Mouse (Mus musculus): ENCODE results near the gene Fam173b.
A peak's percentile ranks its signal among the peaks of the same experiment; 100 is the strongest.

Fam173b gene

DNA sequence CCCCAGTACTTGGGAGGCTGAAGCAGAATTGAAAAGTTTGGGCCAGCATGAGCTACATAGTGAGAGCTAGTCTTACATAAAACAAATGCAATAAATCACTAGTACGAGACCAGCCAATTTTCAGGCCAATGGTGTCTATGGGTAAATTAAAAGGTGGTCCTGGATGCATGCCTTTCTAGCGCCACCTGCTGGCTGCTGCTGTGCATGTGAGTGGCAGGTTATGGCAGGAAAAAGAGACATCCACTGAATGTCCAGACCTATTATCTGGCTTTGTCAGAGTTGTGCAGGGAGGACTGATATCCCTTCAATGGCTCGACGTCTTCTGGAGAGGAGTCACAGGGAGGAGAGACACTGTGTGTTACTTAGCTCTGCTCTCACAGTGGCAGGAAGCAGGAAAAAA is 15.1 kb upstream of the Fam173b start:
- ATAC-seq (ENCODE audit: low TSS enrichment), result peak; percentile 54

DNA sequence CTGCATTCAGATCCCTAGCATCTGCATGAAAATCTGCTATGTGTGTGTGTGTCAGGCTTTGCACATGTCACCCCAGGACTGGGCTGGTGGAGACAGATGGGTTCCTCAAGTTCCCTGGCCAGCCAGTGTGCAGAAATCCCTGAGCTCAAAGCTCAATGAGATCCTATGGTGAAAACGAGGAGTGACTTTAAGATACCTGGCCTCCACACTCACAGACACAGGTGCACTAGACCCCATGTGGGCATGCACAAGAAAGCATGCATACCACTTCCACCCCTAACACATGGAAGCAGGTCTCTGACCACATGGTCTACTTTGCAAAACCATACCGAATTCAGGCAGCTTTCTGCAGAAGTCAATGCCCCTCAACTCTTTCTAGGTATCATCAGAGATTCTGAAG is 13.9 kb upstream of the Fam173b start:
- no peak for ATAC-seq (ENCODE audit: low TSS enrichment)

DNA sequence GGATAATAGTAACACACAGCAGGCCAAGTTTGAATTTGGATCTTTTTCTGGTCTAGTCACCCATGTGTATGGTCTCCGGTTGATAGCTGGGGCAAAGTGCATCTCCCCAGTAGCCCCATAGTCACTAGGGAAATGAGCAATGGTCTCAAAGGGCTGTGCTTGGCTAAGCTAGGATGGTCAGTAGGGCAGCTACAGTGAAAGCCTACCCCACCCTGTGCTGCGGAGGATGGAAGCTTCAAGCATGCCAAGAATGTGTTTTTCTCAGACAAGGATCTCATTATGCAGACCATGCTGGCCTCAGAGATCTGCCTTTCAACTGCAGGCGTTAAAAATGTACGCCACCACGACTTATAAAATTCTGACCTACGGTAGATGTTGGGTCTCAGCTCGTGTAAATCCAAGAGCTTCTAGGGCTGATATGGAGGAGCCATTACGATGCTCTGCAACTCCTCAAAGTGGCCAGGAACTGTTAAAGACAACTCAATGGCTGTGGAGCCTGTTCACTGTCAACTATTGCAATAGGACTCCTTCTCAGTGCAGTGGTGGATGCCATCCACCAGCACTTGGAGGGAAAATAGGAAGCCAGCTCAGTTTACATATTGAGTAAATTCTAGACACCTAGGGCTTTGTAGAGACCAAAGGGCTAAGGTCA is 12.5 kb upstream of the Fam173b start:
- no peak for ATAC-seq (ENCODE audit: low TSS enrichment)

DNA sequence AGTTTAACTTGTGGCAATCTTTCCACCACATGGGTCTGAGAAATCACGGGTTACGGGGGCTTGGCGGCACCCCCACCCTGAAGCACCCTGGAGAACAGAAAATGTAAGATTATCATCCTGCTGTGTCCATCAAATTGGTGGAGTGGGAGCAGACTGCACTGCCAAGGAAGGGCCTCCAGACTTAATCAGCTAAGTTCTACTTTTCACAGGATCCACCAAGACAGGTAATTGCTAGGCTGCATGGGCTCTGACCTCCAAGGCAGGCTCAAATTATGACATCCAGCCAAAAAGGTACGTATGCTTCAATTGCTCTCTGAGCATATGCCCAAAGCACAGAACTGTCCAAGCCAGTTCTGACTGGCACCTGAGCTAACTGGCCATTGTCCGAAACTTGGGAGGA is 11.5 kb upstream of the Fam173b start:
- ATAC-seq (ENCODE audit: low TSS enrichment), result no peak

DNA sequence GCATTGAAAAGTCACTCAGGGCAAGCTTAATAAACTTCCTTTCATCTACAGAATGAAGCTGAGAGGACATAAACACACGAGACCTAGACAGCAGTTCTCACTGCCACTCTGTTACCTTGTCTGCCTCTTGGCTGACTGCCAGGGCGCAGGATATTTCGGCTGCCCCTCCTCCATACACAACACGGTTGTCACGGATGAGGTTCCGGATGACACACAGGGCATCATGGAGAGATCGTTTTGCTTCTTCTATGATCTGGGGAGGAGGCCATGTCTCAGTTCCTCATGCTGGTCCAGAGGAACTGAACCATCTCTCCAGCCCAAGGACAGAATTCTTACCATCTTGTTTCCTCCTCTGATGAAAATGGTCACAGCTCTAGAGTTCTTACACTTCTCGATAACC is 9.1 kb upstream of the Fam173b start:
- ATAC-seq (ENCODE audit: low TSS enrichment), result no peak

DNA sequence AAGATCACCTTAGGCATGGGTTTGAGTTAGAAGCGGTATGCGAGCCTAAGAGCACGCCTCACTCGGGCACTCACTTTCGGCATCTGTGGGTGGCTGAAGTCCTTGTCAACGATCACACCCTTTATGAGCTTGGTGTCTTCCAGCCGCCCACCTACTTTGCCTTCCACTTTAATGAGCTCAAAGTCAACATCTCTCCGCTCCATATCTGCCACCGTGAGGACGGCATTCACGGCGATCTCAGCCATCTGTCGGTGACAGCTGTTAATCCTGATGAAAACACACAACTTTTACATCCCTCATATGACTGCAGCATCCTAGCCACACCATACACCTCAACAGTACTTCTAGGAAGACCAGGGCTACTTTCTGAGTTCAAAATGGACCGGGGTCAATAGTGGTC is 7.4 kb upstream of the Fam173b start:
- peak; percentile 42 for ATAC-seq (ENCODE audit: low TSS enrichment)

DNA sequence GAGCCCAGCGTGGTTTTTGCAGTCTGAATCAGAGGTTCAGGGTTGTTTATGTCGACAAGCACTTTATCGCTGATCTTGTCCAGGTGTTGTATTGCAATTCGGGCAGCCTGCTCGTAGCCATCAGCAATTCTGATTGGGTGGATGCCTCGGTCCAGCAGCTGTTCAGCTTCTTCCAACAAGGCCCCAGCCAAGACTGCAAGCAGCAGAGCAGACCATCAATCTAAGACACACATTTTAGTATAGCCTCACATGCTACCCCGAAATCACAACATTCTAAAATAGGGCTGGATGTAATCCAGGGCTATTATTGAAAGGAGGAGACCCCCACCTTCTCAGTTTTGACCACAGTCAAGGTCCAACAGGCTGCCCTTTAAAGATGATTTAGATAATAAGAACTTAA is 6.0 kb upstream of the Fam173b start:
- no peak for ATAC-seq (ENCODE audit: low TSS enrichment)

DNA sequence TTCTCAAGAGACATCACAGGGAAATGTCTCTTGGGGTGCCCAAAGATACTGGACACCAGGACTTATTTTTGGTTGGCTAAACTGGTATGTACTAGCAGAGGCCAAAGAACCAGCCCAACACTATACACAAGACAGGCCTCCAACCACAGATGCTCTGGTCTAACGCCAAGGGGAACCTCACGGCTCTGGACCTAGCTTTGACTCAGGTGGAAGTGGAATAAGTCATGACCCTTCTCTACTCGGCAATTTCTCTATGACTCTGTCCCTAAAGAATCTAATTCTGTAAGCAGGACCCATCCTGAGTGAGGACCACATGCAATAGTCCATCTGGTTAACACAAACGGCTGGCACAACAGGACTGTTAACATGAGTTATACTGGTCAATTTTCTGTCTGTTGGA is 1.8 kb upstream of the Fam173b start:
- no peak for ATAC-seq (ENCODE audit: low TSS enrichment)

DNA sequence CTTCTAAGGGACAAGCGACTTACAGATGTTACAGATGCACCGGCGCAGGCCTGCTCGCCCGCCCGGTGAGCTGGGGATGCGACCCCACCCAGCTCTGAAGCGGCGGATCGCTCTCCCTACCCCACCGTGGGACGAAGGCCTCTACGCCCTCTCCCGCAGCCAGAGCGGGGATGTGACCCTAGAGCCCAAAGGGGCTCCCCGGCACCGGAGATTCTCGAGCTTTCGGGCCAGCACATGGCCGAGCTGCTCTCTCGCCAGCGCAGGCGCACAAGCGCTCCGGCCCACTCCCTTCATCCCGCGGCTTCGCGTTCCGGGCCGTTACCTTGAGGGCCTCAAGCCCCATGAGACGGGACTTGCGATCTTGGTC is 390 bp upstream of the Fam173b start:
- peak; percentile 81 for ATAC-seq (ENCODE audit: low TSS enrichment)

DNA sequence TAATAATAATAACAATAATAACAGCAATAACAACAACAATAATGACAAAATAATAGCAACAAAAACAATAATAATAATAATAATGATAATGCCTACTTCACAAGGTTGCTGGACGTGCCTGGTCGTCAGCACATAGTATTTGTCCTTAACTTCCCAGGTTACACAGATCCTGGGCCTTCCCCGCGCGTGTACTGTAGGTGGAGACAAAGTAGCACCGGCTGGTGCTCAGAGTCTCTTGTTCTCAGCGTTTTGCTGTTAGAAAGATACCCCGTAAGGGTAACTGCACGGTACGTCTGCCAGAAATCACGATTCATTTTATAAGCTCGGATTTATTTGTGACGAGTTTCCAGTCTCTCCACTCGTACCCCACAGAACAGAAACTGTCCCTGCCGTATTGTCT is 774 bp downstream of the Fam173b start:
- ATAC-seq (ENCODE audit: low TSS enrichment), result peak; percentile 58

DNA sequence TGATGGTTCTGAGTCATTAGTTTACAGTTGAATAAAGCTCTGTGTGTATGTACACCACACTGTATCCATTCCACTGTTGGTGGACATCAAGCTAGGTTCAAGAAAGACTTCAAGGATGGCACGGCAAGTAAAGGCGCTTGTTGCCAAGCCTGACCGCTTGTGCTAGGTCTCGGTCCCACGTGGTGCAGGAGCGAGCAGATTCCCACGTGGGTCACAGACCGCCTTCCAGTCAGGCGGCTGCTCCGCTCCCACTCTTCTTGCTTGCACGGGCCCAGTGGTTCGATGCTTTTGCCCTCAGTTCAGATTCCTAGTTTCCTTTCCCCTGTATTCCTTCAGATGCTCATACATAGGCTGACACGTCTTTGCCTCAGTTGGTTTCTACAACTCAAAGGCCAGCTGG is 1.5 kb downstream of the Fam173b start:
- ATAC-seq (ENCODE audit: low TSS enrichment), result no peak

DNA sequence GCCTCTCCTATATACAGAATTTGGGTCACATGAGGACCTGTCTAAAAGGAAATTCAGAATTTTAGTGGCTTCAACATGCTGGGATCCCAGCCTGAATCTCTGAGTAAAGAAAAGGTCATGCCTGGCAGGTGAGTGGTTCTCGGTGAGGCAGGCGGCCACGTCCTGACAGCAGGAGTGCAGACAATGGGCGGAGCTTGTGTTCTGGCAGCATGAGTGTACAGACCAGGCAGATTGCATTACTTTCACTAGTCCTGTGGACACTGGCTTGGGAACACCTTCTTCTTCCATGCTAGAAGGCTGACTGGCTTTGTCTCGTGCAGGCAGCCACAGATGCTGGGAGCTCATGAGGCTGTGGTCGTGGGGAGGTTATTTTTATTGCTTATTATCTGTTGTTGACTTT is 5.2 kb downstream of the Fam173b start:
- no peak for ATAC-seq (ENCODE audit: low TSS enrichment)

DNA sequence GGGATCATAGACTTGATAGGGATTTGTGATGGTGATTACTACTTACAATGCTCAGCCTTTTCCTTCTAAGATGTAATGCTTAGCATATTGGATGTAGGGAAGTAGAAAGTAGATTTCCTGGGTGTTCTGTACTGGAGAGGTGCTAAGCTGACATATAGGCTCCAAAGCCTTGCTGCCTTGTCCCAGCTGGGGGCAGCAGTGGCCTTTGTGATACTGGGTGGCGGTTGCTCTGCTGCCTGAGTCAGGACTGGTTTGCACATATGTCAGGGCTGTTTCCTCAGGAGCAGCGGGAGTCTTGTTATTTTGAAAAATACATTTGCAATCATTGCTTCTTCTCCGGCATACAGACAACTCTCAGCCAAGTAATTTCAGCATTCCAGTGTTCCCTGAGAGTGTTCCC is 9.4 kb downstream of the Fam173b start:
- peak; percentile 65 for ATAC-seq (ENCODE audit: low TSS enrichment)

DNA sequence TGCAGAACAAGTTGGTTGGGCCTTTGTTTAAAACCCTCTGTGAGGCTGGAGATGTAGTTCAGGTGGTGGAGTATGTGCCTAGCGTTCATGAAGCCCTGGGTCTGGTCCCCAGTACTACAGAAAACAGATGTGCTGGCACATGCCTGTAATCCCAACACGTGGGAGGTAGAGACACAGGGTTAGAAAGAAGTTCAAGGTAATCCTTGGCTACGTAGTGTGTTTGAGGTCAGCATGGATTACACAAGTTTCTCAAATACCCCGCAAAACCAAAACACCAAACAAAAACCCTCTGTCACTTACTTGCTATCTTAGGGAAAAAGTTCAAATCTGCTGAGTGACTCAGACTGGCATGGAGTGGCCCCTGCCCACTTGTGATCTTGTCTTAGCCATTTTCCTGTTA is 10.3 kb downstream of the Fam173b start:
- ATAC-seq (ENCODE audit: low TSS enrichment), result no peak

DNA sequence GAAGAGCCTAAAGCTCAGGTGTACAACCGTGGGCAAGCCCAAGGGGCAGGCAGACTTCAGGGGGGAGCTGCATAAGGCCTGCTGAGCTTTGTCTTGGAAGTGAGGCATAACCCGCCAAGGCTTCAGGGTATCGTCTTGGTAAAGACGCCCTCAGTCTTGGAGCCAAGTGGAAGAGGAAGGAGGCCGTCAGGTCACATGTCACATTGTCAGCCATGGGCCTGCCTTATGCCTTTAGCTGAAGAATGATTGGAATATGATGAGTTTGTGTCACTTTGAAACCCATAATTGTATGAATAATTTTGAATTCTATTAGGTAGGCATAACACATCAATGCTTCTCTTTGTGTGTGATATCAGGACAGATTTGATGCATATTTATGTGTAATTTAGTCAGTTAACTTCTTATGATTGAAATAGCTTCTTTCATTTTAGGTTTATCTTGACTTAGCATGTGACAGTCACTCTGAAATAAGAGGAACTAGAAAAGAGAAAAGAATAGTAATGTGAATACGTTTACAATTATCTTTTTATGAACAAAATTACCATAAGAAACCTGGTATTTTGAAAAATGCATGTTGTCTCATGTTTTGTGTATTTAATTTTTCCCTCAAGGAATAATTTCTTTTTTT is 12.3 kb downstream of the Fam173b start:
- ATAC-seq (ENCODE audit: low TSS enrichment), result no peak

DNA sequence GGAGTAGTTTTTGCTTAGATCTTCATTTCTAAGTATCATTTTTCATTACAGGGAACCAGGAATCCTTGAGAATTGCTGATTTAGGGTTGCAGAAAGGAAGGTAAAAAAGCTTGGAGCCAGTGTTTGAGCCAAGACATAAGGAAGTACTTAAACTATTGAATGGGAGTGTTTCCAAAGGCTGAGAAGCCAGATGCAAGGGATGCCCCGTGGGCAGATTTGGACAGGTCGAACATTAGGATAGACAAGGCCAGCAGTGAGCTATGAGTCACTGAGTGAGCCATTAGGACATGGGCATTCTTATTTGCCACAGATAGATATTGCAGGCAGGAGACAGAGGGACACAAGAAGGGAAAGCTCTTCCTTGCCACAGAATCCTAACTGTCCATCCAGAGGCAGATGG is 13.0 kb downstream of the Fam173b start:
- ATAC-seq (ENCODE audit: low TSS enrichment), result no peak

DNA sequence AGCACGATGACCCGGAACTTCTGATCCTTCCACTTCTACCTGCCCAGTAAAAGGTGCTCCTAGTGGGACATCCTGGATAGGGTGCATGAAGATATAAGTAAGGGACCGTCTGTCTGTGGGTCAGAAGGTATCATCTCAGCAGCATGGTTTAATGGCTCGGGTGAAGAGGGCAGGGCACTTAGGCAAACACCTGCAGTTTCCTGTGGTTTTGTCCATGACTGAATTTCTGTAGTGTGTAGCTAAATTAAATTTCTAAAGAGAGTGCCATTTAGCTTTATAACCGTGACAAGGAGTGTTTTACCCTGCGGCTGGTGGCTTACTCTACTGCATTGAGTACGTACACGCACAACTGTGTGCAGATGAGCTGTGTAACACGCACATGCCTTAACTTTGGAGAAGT is 15.6 kb downstream of the Fam173b start:
- ATAC-seq (ENCODE audit: low TSS enrichment), result no peak

DNA sequence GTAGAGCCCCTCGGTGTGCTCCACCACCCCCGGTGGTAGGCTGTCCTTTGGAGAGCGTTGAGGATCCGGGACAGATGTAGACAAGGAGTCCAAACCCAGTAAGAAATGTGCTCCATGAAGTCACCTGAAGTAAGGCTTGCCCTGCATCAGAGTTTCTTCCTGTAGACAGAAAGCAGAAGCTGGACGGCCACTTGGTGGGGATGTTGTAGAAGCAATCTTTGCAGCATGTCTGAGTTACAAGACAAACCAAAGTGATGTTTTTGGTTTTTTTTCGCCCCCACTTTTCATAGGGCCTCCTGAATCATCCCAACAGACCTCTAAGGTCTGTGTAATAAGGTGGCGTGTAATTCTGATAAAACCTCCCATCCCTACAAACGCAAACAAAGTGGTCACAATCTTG is 17.9 kb downstream of the Fam173b start:
- no peak for ATAC-seq (ENCODE audit: low TSS enrichment)

DNA sequence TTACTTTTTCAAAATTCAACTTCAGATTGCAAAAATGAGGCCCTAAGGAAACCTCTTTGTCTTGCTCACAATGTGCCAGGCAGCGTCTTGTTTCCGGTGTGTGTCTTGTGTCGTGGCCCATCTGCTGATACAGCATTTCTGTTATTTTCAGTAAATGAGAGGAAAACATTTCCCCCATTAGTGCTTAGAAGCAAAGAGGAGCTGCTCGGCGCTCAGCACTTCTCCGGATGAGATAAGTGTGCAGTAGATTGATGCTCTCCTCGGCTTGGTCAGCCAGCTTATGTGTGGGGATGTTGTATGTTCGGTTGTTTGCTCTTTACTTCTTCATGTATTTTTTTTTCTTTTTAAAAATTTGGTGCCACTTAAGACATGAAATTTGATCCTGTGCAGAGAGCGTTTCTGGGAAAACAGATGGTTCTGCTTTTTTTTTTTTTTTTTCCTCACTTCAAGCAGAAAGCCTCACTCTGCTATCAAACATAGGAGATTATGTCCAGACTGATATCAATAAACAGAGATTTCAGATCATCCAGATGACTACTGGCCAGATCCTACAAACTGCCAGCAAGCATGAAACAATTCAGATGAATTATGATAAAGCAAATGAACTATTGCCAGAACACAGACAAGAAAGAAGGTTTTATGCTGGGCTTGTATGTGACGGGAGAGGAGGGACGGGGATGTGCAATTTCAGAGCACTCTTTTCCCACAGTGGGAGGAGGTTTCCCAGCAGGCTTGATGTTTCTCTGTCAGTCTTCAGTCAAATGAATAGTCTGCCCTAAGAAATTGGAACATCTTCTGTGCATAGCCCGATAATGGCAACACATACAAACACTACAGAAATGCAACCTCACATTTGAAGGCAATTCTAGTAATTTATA is 25.9 kb downstream of the Fam173b start:
- ATAC-seq (ENCODE audit: low TSS enrichment), result peak; percentile 64

DNA sequence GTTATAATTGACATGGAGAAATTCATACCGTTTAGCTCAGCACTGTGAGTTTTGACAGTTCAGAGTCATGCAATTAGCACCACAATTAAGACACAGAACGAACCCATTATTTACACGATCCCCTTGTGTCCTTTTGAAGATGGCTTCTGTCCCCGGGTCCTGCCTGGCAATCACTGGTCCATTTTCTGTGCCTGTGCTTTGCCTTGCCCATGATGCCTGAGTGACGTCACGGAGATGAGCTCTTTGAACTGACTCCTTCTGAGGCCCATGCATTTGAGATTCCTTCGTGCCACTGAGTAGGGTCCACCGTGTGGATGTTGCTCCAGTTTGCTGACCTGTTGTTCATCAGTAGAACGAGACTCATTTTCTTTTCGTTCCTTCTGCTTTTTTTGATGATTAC is 26.5 kb downstream of the Fam173b start:
- no peak for ATAC-seq (ENCODE audit: low TSS enrichment)

DNA sequence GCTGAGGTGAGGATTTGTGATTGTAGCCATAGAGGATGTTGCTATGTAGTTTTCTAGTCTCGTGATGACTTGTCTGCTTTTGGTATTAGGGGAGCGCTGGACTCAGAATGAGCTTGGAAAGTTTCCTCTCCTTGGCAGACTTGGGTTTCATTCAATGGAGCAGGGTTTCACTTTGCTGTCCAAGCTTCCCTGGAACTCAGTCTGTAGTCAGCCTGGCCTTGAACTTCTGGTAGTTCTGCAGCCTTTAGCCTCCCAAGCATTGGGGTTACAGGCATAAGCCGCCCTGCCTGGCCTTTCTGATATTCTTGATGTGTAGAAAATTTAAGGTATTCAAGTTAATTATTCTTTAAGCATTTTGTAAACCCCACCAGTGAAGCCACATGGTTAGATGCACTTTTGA is 27.9 kb downstream of the Fam173b start:
- ATAC-seq (ENCODE audit: low TSS enrichment), result no peak

DNA sequence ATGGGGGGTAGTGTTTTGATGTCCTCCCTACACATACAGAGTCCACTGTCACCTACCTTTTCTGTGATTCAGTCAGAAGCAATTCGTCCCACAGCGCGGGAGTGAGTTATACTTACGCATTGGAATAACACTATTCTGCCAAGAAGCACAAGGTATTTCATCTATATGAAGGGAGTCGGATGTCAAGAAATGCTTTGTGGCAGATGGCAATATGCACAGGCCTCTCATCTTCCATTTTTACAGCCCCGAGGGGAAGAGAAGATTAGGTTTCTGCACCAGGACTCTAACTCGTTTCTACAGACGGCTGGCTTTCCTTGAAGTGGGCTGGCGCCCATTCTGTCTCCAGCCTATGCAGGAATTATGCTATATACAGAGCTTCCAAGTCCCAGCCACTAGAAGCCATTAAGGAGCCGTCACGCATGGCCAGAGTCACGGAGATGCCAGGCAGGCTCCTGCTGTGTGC is 29.8 kb downstream of the Fam173b start:
- ATAC-seq (ENCODE audit: low TSS enrichment), result no peak

DNA sequence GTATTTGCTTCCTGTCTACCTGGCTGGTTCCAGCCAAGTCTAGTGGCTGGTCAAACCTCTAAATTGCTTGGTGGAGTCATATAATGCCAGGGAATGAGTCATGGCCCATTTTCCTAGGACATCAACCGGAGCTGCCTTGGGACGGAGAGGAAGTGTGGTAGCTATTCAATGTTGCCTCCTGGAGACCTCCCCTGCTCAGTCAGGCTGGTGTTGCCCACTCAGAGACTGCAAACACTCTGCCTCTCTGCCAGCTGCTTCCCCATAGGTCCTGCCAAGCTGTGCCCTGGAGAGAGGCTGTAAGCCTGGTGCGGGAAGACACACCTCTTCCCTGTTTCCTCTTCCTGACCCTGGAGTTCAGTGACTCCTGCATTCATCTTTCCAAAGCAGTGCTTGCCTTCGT is 30.8 kb downstream of the Fam173b start:
- no peak for ATAC-seq (ENCODE audit: low TSS enrichment)
